Mouse (Mus musculus) spleen, adult 18-20 months (tissue): ENCODE data around the gene Tpst1.

Experiments used
- DNase-seq, 2 experiments: peaks; one replicate each; pipeline ENCODE4 v3.0.0; 2022; ENCODE audit warnings: mixed read lengths in 2 of 2

Tpst1 gene

DNA sequence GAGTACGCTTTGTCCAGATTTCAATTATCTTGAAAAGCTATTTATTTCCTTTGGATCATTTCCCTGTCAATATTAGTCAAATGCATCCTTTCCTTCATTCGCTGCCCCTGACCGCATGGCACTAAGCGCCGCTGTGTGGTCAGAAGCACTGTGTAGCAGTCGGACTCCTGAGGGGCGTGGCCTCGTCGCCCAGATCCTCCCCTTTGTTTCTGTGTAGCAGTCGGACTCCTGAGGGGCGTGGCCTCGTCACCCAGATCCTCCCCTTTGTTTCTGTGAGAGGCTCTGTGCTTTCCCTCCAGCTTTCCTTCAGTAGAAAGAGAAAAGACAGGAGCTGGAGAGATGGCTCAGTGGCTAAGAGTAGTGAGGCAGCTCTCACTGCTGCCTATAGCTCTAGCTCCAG is 23.6 kb downstream of the Tpst1 start:
- DNase-seq: no peak

DNA sequence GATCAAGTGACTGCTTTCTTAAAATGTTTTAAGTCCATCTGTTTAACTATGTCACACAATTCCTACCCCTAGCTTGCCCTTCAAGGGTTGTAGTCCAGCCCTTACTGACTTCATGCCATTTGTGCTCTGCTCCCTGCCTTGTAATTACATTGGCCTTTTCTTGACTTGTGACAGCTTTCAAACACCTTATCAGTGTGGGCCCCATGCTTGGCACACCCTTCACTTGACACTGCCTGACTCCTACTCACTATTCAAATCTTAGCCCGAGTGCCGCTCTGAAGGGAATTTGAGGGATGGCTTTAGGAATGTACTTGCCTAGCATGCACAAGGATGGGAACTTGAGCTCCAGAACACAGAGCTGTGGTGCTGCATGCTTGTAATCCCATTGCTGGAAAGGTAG is 24.7 kb downstream of the Tpst1 start:
- no peak for DNase-seq

DNA sequence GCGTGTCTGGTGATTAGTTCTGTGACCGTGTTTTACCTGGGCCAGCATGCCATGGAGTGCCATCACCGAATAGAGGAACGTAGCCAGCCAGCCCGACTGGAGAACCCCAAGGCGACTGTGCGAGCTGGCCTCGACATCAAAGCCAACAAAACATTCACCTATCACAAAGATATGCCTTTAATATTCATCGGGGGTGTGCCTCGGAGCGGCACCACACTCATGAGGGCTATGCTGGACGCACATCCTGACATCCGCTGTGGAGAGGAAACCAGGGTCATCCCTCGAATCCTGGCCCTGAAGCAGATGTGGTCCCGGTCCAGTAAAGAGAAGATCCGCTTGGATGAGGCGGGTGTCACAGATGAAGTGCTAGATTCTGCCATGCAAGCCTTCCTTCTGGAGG is 28.6 kb downstream of the Tpst1 start:
- DNase-seq: no peak

DNA sequence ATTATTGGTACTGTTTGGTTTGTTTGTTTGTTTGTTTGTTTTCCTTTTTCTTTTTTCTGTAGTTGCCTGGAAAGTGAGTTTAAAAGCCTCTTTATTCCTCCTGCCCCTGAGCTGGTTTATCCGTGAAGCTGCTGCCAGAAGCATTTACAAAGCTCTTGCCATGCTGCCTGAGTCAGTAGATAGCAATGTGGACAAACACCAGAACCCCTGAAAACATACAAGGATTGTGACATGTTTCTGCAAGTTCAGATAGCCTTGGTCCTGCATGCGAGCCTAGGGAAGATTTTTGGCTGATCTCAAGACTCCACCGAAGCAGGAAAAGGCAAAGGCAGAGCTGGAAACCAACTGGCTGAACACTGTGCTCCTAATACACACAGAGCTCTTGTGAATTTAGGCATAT is 36.2 kb downstream of the Tpst1 start:
- no peak for DNase-seq

DNA sequence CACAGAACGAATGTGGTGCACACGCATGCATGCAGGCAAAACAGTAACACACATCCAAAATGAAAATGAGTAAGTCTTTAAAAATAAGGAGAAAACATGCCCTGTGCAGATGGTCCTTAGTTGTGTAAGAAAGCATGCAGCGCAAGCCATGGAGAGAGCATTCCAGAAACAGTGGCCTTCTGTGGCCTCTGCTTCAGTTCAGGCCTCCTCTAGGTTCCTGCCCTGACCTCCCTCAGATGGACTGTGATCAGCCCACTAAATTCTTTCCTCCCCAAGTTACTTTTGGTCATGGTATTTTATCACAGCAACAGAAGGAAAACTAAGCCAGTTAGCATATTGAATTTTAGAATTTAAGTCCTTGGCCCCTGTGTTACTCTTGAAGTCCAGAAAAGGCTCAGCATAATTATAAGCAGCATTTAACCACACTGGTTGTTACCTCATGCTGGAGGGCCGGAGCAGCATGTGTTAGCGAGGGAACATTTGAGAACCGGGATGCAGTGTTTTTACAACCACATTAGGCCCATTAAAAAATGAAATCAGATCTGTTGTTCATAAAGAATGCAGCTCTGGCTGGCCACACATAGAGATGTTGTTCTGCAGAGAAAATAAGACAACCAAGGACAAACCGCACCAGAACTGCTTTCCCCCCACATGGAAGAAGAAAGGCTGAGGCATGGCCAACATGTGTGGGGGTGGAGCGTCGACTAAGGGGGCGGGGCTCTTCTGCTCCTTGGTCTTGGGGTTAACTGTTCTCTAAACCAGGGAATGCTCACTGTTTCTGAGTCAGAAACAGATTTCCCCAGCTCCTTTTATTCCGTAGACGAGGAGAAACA is 37.7 kb downstream of the Tpst1 start:
- no peak for DNase-seq

DNA sequence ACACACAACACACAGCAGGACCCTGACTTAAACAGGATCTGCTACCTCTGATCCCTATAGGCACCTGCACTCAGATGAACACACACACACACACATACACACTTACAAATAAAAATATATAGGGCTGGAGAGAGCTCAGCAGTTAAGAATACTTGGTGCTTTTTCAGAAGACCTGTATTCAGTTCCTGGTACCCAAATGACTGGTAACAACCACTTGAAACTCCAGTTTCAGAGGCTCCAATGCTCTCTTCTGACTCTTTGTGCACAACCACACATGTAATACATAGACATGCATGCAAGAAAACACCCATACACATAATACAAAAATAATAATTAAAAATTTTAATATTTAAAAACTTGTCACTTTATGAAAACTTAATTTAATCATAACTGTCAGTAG is 39.5 kb downstream of the Tpst1 start:
- DNase-seq: no peak

DNA sequence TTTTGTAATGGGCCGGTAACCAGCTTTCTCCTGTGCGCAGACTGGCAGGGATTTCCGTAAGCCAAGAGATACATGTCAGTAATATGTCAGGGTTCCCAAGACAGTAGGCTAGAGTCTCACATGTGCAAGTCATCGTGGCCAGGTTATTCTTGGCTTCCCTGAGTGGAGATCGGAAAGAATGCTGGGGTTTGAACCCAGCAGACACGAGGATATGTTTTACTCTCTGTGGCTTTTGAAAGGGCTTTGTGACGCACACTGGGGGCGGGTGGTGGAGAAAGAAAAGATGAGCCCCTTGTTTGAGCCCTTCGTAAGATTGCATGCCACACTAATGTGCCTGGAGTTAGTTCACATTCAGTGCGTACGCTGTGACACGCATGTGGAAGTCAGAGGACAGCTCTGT is 43.0 kb downstream of the Tpst1 start:
- DNase-seq: no peak

DNA sequence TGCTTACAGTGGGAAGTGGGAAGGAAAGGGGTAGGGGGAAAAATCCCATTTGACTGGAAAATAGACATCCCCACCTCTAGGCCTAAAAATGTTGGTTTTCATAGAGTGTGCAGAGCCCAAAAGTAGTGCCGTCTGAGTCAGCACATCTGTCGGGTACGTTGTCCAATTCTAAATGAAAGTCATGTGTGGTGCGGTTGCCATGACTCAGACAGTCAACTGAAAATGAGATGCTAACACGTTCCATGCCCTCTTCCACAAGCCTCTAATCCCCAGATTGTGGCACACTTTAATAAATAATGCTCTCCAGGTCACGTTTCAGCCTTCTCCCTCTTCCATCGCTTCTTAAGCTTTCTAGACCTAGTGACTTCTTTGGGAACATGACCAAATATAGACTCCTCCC is 43.7 kb downstream of the Tpst1 start:
- DNase-seq: no peak

DNA sequence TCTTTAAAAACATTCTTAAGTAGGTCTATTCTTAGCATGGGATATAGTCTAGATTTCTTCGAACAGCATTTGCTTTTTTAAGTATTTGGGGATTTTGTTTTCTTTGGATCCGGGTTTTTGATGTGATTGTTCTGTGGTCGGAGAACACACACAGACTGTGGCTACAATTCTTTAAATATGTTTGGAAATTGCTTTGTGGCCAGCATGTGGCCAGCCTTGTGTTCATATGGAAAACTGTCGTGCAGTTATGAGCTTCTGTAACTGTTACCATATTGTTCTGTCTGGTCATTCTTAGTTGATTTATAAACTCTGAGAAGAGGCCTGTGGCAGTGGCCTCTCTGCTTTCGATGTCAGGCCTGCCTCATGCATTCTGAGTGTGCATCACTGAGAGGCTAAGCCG is 44.8 kb downstream of the Tpst1 start:
- no peak for DNase-seq

DNA sequence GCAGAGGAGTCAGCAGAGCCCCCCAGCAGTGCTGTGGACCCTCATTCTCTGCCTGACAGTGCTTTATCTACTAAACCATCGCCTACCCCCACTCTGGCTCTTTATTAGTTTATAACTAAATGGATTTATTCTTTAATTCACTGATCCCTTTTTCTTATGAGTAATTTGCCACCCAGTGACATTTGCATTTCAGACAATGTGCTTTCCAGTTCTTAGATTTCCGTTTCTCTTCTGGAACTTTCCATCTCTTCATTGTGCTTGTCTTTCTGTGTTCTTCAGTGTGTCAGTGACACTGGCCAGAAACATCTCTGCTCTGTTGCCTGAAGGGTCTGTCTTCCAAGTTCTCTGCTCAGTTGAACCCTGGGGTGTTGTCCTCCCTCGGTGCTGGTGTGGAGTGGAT is 46.1 kb downstream of the Tpst1 start:
- DNase-seq: no peak

DNA sequence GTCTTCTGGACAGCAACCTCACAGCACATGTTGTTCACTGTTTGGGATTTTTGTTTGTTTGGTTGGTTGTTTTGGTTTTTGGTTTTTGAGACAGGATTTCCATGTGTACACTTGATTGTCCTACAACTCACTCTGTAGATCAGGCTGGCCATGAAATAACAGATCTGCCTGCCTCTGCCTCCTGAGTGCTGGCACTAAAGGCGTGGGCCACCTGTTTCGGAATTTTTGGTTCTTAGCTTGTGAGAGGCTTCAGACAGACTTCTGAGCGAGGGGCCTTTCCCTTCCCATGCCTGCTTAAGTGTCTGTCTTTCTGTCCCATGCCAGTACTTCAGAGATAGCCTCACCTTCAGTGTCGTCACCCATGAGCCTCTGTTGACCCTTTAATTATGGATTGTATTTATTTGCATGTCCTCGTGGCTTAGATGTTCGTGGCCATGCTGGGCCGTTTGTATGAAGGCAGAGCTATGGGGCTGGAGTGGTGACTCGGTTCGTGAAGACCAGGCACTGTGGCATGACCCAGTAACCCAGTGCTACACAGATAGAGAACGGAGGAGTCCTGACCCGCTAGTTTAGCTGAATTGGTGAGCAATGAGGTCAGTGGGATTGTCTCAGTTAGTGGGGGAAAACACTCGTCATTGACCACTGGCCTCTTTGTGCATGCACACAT is 47.1 kb downstream of the Tpst1 start:
- DNase-seq: no peak

DNA sequence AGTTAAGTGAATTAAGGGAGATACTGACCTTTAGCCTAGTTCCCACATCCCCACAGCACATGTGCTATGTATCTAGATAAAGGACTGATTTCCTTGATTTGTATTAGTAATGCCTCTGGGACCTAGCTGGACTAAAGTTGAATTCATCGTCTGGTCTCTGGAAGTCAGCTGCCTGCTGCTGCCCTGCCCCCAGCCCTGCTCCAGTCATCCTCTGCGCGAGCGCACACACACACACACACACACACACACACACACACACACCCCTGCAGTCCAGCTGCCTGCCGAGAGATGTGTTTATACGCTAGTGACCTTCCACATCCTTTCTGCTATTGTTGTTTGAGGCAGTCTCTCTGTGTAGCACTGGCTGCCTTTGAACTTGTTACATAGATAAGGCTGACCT is 47.8 kb downstream of the Tpst1 start:
- DNase-seq: no peak

DNA sequence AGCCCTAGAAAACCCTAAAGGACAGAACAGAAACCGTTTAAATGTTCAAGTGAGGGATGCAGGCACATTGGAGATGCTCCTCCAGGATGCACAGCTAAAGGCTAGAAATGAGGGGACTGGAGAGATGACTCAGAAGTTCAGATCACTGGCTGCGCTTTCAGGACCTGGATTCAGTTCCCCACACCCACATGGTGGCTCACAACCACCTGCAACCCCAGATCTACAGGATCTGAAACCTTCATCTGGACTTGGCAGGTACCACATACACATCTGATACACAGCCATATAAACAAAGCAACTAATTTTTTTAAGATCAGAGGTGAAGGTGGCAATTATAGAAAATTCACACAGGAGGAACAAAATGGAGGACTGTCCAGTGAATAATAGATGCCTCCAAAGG is 49.2 kb downstream of the Tpst1 start:
- no peak for DNase-seq

DNA sequence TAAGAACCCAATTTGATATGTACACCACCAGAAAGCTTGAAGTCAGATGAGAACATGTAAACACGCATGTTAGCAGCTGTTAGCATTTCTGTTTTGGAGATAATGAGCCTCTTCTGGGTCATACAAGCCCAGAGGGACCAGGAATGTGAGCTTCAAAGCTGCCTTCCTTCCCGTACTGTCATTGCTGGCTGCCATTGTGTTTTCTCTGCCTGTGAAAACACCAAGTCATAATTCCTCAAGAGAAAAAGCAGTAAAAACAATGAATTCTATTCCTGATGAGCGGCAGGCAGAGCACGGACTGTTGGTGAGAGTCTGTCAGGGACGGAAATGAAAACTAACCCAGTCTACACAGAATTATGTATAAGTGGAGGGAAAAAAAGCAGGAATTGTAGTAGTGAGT is 51.1 kb downstream of the Tpst1 start:
- DNase-seq: no peak

DNA sequence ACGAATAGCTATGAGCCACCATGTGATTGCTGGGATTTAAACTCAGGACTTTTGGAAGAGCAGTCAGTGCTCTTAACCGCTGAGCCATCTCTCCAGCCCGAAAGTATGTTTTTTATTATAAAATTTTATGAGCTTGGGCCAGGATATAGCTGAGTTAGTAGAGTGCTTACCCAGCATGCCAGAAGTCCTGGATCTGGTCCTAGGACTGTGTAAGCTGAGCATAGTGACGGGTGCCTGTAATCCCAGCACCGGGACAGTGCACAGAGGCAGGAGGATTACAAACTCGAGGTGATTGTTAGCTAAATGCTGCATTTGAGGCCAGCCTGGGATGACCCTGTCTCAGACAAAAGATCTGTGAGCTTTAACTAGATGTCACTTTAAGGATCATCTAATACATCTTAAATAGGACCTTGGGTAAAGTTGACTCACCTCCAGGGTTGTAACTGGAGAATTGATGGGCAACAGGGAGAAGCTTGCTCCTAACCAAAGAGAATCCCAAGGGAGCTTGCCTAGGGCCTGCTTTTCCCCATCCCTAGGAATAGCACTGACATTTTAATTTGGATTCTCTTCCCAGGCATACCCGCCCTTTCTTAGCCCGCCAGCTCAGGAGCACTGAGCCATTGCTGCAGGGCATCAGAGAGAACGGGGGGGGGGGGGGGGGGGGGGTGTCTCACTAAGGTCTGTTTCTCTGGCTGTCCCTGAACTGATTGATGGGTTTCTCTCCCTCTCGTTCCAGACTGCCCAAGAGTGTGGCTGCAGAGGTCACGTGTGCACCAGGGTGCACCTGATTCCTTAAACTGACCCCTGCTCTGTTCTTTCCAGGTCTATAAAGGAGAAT is 55.8 kb downstream of the Tpst1 start:
- no peak for DNase-seq

DNA sequence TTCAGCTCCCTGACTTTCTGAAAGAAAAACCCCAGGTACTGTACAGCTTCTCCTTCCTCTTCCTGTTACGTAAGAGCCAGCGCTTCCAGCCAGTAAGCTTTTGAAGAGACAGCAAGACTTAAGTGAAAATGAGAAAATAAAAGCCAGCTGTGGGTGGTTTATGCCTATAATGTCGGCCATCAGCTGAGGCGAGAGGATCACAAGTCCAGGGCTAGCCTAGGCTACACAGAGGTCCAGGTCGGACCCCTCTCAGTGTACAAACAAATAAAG is 56.3 kb downstream of the Tpst1 start:
- no peak for DNase-seq

DNA sequence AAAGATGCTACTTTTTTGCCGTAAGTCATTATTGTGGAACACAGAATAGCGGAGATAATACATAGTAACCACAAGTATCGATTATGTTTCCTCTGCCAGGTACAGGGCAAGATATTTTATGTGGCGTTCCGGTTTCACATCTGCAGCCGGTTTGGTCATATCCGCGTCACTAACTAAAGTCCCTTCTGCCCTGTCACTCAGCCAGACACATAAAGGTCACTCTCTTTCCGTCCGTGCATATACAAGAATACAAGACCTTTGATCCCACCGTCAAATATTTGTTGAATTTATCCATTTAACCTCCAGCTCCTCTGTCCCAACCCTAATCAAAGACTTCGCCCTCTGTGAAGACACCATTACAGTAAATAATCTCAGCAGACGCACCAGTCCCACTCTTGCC is 63.5 kb downstream of the Tpst1 start:
- DNase-seq: no peak

DNA sequence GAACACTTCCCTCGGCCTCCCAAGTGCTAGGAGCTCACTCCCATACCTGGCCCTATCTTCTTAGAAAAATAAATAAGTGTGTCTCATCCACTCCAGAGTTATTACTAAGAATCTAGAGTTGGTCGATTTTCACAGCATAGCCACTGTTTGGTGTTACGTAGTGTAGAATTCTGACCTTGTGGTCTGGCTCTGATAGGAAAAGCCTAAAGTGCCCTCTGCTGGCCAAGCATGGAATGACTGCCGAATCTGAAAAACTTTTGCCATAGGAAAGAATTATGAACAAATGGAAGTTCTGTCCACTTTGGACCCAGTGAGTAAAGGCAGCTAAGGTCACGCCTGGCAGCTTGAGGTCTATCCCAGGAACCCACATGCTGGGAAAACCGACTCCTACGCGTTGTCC is 66.3 kb downstream of the Tpst1 start:
- peak; percentile 52 to 77 for DNase-seq

DNA sequence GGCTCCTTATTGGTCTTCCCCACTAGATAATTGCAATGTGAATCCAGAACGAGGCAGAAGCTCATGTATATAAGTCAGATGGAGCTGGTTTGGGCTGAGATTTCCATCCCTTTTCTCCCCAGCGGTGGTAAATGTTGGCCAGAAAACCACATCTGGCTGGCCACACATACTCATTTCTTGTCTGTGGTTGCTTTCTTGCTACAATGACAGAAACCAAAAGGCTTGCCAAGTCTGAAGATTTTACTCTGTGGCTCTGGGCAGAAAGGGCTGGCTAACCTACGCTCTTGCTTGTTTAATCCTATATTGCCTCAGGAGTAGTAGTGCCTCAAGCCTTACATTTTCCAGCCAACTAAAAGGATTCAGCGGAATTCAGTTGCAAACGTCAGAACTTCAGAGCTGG is 68.0 kb downstream of the Tpst1 start:
- DNase-seq: no peak

DNA sequence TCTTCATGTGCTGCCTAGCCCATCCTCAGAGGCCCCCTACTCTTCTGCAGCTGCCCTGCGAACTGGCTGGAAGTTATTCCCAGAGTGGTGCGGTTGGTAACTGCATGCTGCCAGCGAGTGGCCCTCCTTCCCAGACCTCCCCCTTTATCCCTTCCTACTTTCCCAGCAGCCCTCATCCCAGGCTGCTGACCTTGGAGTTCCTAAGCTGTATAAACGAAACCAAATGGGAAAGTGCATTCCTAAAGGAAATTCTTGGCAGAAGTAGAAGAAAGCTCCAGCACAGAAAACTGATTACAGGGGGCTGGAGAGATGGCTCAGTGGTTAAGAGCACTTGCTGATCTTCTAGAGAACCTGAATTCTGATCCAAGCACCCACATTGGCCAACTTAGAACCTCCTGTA is 68.9 kb downstream of the Tpst1 start:
- no peak for DNase-seq

DNA sequence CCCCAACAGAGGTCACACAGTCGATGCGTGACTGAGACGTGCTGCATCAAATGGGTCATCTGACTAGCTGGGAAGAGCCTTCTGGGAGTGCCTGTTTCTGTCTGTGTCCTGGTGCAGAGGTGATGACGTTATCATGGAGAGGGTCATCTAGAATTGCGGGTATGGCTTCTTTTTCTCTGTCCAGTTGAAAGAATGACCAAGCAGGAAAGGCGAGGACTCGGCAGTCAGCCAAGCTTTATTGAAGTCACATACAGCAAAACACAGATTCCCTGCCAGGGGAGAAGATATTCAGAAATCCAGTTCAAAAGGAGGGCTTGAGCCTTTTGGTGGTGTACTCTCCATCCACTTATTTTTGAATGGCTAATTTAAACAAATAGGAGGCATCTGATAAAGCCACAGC is 70.0 kb downstream of the Tpst1 start:
- DNase-seq: no peak

DNA sequence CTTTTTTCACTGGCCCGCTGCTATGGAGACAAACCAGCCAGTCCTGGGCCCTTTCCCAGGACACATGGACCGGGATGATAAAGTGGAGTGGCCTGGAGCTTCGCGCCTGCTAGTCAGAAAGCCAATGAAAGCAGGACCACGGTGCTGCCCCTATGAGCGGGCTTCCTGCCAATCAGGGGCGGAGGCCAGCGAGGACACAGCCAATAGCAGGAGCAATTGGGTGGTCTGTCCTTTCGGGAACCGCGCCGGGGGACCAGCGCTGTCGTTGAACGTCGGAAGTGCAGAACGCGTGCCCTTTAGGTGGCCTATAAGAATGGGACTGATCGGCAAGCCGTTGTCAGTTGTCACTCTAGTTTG is 70.8 kb downstream of the Tpst1 start:
- DNase-seq: peak; percentile 52 to 61

DNA sequence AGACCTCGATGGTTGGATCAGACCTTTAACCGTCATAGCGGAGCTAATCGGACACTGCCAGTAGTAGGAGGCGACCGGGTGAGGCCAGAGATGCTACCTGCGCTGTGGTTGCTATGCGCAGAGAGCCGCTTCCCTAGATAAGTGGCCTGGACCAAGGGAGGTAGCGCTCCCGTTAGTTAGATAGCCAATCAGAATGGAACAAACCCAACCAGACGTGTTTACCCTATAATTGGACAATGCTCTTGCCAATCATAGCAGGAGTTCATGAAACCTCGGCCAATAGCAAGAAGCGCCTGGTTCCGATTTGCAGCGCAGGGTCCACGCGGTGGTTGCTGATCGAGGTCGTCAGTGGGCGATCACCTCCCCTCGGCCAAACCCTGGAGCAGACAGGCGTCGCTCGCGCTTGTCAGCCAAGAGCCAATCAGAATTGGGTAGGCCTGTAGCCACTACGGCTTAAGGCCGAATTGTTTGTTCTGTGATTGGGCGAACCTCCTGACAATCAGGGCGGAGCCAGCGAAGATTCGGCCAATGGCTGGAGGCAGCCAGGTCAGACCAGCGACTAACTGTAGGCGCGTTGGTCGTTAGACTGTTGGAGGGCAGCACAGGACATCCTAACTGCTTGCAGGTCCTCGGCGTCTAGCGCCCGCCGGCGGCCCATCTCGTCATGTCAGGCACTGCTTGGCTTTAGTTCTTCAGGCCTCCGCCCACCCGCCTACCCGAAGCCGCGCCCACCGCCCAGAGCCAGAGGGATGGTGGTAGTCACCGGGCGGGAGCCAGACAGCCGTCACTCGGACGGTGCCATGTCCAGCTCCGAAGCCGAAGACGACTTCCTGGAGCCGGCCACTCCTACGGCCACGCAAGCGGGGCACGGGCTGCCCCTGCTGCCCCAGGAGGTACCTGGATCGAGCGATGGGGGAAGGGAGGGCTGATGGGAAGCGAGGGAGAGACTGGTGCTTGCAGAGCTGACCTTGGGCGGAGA is 71.5 kb downstream of the Tpst1 start, which contains the start of gene Kctd7:
Gene Kctd7 (plus strand): TSS at position 528 of the 979 bp plus-strand sequence.
- DNase-seq: peak; percentile 88 to 89
